Mouse (Mus musculus) heart, postnatal 0 days (tissue): ENCODE results near the gene Rasgef1b. TPM values are rescaled to one million over a fixed set of nuclear protein-coding genes. Genes with fewer than 3 reads are reported as not detected.

Experiments used
- ATAC-seq: fragments of 200-750 bp; cut with Nextera tagmentation; 2 replicates; pipeline ENCODE4 v1.8.0; 2017; ENCODE audit warnings: low read depth, moderate number of reproducible peaks, moderate library complexity; ENCODE audit not compliant: insufficient read depth
- DNase-seq: peaks from one replicate; pipeline ENCODE4 v3.0.0-alpha.2; 2016; ENCODE audit warnings: low spot score
- H3K27ac ChIP-seq: fragments of 300-500 bp; sonication (generic); 2 replicates; pipeline ENCODE4 v1.5.1; 2014; ENCODE audit warnings: low read depth, mild to moderate bottlenecking
- H3K27me3 ChIP-seq: fragments of 300-500 bp; sonication (generic); 2 replicates; pipeline ENCODE4 v1.6.1; 2014; ENCODE audit warnings: low read length, mixed read lengths; ENCODE audit not compliant: control insufficient read depth, insufficient read depth
- H3K36me3 ChIP-seq: fragments of 300-500 bp; sonication (generic); replicated peaks from 2 replicates; pipeline ENCODE4 v1.6.1; 2014; ENCODE audit warnings: low read length, mixed read lengths; ENCODE audit not compliant: control insufficient read depth, insufficient read depth
- H3K4me1 ChIP-seq: fragments of 300-500 bp; sonication (generic); 2 replicates; pipeline ENCODE4 v1.6.1; 2014; ENCODE audit warnings: antibody characterized with exemption; ENCODE audit not compliant: control insufficient read depth, insufficient read depth
- H3K4me2 ChIP-seq: fragments of 300-500 bp; sonication (generic); 2 replicates; pipeline ENCODE4 v1.6.1; 2014; ENCODE audit warnings: low read depth, mild to moderate bottlenecking, low read length, moderate library complexity
- H3K4me3 ChIP-seq: fragments of 300-500 bp; sonication (generic); 2 replicates; pipeline ENCODE4 v1.5.1; 2014; ENCODE audit warnings: low read depth, low read length
- H3K9ac ChIP-seq: fragments of 300-500 bp; sonication (generic); replicated peaks from 2 replicates; pipeline ENCODE4 v1.6.1; 2014; ENCODE audit warnings: low read depth, low read length, mixed read lengths
- H3K9me3 ChIP-seq: fragments of 300-500 bp; sonication (generic); replicated peaks from 2 replicates; pipeline ENCODE4 v1.6.1; 2016; ENCODE audit warnings: low read length; ENCODE audit not compliant: control insufficient read depth
- CTCF ChIP-seq: IDR thresholded peaks from 2 replicates; pipeline ENCODE4 v1.5.1; 2016; ENCODE audit warnings: antibody characterized with exemption, control low read depth, low read depth
- EP300 ChIP-seq: IDR thresholded peaks from 2 replicates; pipeline ENCODE4 v1.6.1; 2016; ENCODE audit warnings: antibody characterized with exemption, low read depth
- WGBS: fragments of 180-500 bp; shearing (Covaris S2); extraction: QIAGEN DNeasy Blood & Tissue Kit; methylation state at CpG from one replicate; pipeline ENCODE4 v1.1.7; 2014; 5-methylcytosine and 5-hydroxymethylcytosine counted together
- polyA plus RNA-seq: library from polyadenylated mRNA; unstranded; fragments of >200 nt; fragmentation: Nextera tagmentation; extraction: Ambion mirVana; gene quantifications from 2 replicates; pipeline ENCODE4 v1.2.1, GENCODE M21; 2015
- total RNA-seq: library from RNA; depleted of rRNA; stranded (reverse); fragments of >200 nt; gene quantifications from 2 replicates; pipeline ENCODE4 v1.2.3, GENCODE M21; 2014; ENCODE audit warnings: low replicate concordance

Gene Rasgef1b
- total and polyA plus RNA-seq, 2 experiments from 2014 or later, result 19.0 to 29.8 TPM

- Histone ChIP-seq H3K27ac (no peak overlapping the region), H3K9ac (0 out of 2 replicates have a peak overlapping the region, but pooled peaks have one; percentile 1)
- 80% methylated on average over 6 of the region's 6 CpGs for WGBS
Measured at GRCm38 (mm10) chr5:99247915-99248314, 480.9 kb downstream of the Rasgef1b start.

GRCm38 (mm10) chr5:99247441-99247840 is 481.4 kb downstream of the Rasgef1b start:
- H3K27ac ChIP-seq, result no peak overlapping the region
- DNase-seq, result no peak
- 44% methylated on average over 7 of the region's 7 CpGs for WGBS
- ATAC-seq, result no peak
- H3K4me2 ChIP-seq, result 0 out of 2 replicates have a peak overlapping the region, but pooled peaks have one; percentile 5
- peaks cover 19% of the 10 kb centered on the region for H3K4me1 ChIP-seq
- TF ChIP-seq CTCF (no peak), EP300 (no peak)
- peaks cover 2% of the 10 kb centered on the region; the same call in 1 of the 2 replicates for H3K36me3 ChIP-seq
- H3K9ac ChIP-seq, result 0 out of 2 replicates have a peak overlapping the region, but pooled peaks have one; percentile 1
- no peaks in the 10 kb centered on the region for H3K27me3 ChIP-seq
- no peaks in the 10 kb centered on the region for H3K9me3 ChIP-seq
- H3K4me3 ChIP-seq, result no peak overlapping the region

More at GRCm38 (mm10) chr5:99247915-99248314, 480.9 kb downstream of the Rasgef1b start:
- no peak for TF ChIP-seq EP300
- no peak for TF ChIP-seq CTCF
- ATAC-seq, result no peak
- DNase-seq, result no peak
- H3K36me3 ChIP-seq, result no peaks in the 10 kb centered on the region
- H3K4me2 ChIP-seq, result no peak overlapping the region
- peaks cover 19% of the 10 kb centered on the region for H3K4me1 ChIP-seq
- no peaks in the 10 kb centered on the region for H3K9me3 ChIP-seq
- no peaks in the 10 kb centered on the region for H3K27me3 ChIP-seq
- no peak overlapping the region for H3K4me3 ChIP-seq

GRCm38 (mm10) chr5:99246972-99247371 is 481.9 kb downstream of the Rasgef1b start:
- WGBS, result 61% methylated on average over 6 of the region's 6 CpGs
- H3K9ac ChIP-seq, result 0 out of 2 replicates have a peak overlapping the region, but pooled peaks have one; percentile 6
- 0 out of 2 replicates have a peak overlapping the region, but pooled peaks have one; percentile 5 for H3K4me2 ChIP-seq
- no peak for ATAC-seq
- TF ChIP-seq CTCF (no peak), EP300 (no peak)
- peaks cover 7% of the 10 kb centered on the region; the same call in 1 of the 2 replicates for H3K36me3 ChIP-seq
- no peak overlapping the region for H3K27ac ChIP-seq
- no peaks in the 10 kb centered on the region for H3K9me3 ChIP-seq
- H3K27me3 ChIP-seq, result no peaks in the 10 kb centered on the region
- DNase-seq, result no peak
- no peak overlapping the region for H3K4me3 ChIP-seq
- H3K4me1 ChIP-seq, result peaks cover 23% of the 10 kb centered on the region

- H3K4me3 ChIP-seq, result no peak overlapping the region
- TF ChIP-seq CTCF (no peak), EP300 (no peak)
- ATAC-seq (no peak), DNase-seq (no peak)
- H3K9ac ChIP-seq, result no peak overlapping the region
- no peak overlapping the region; the same call in 1 of the 2 replicates for H3K27ac ChIP-seq
- H3K4me2 ChIP-seq, result no peak overlapping the region
- H3K4me1 ChIP-seq, result peaks cover 23% of the 10 kb centered on the region
- H3K9me3 ChIP-seq, result no peaks in the 10 kb centered on the region
- H3K36me3 ChIP-seq, result peaks cover 41% of the 10 kb centered on the region
- H3K27me3 ChIP-seq, result no peaks in the 10 kb centered on the region
- 64% methylated on average over 11 of the region's 11 CpGs for WGBS
Measured at GRCm38 (mm10) chr5:99241988-99242740, 486.7 kb downstream of the Rasgef1b start.

DNA sequence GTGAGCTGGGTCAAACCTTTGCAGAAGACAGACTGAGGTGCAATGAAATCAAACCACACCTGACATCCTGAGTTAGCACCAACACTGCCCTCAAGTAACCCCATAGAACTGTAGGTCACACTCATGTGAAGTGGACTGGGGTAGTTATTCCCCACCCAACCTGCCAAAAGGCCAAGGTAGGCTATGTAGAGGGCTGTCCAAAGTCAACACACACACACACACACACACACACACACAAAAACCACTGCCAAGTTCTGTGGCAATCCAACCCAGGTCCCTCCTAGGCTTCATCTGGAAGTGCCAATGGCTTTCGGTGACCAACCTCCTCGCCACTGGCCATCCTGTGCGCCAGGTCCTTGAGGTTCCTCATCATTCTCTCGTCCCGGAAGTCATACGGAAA is 488.4 kb downstream of the Rasgef1b start:
- DNase-seq (no peak), ATAC-seq (no peak)
- Histone ChIP-seq H3K9ac (no peak overlapping the region), H3K27ac (peak overlapping the region; percentile 69), H3K4me2 (no peak overlapping the region), H3K4me3 (no peak overlapping the region), H3K9me3 (no peaks in the 10 kb centered on the region), H3K27me3 (no peaks in the 10 kb centered on the region), H3K36me3 (peaks cover 46% of the 10 kb centered on the region), H3K4me1 (peaks cover 23% of the 10 kb centered on the region)
- no peak for TF ChIP-seq CTCF
- no peak for TF ChIP-seq EP300
- WGBS, result 89% methylated on average over 6 of the region's 6 CpGs
